Mouse (Mus musculus) thymus, adult 18-20 months (tissue): ENCODE results near the gene Proser1.

Experiments used
- DNase-seq, 2 experiments: peaks; one replicate each; pipeline ENCODE4 v3.0.0; 2022; ENCODE audit warnings: mixed read lengths in 2 of 2

Proser1 gene

GRCm38 (mm10) chr3:53467356-53467755, 3.9 kb downstream of the Proser1 start:
- DNase-seq = no peak

GRCm38 (mm10) chr3:53469650-53470049, 6.2 kb downstream of the Proser1 start:
- DNase-seq = no peak

- DNase-seq = no peak
Observed at GRCm38 (mm10) chr3:53472061-53472460, 8.6 kb downstream of the Proser1 start.

- no peak for DNase-seq
Observed at GRCm38 (mm10) chr3:53474179-53474578, 10.7 kb downstream of the Proser1 start.

- DNase-seq = no peak
Observed at GRCm38 (mm10) chr3:53475889-53476288, 12.4 kb downstream of the Proser1 start.

- DNase-seq = no peak
Observed at GRCm38 (mm10) chr3:53477468-53477867, 14.0 kb downstream of the Proser1 start.

GRCm38 (mm10) chr3:53478419-53479046, 15.1 kb downstream of the Proser1 start:
- DNase-seq = no peak

- DNase-seq = no peak
Observed at GRCm38 (mm10) chr3:53483414-53484059, 20.1 kb downstream of the Proser1 start.

- no peak for DNase-seq
Observed at GRCm38 (mm10) chr3:53486561-53486960, 23.1 kb downstream of the Proser1 start.

GRCm38 (mm10) chr3:53486996-53487576, 23.6 kb downstream of the Proser1 start:
- no peak for DNase-seq

- DNase-seq = no peak
Observed at GRCm38 (mm10) chr3:53488353-53488752, 24.9 kb downstream of the Proser1 start, which contains the start of gene Stoml3. TSS of gene Stoml3 (plus strand) at chr3:53488653.

GRCm38 (mm10) chr3:53498351-53498905, 35.0 kb downstream of the Proser1 start:
- DNase-seq = no peak

GRCm38 (mm10) chr3:53502428-53502827, 39.0 kb downstream of the Proser1 start:
- DNase-seq = no peak

- no peak for DNase-seq
Observed at GRCm38 (mm10) chr3:53513096-53513495, 49.6 kb downstream of the Proser1 start.

GRCm38 (mm10) chr3:53514221-53515065, 51.0 kb downstream of the Proser1 start:
- no peak for DNase-seq

GRCm38 (mm10) chr3:53522794-53523193, 59.3 kb downstream of the Proser1 start:
- no peak for DNase-seq

- DNase-seq = peak; percentile 29 to 34
Observed at GRCm38 (mm10) chr3:53525737-53526136, 62.3 kb downstream of the Proser1 start.

GRCm38 (mm10) chr3:53530305-53530704, 66.8 kb downstream of the Proser1 start:
- DNase-seq = no peak
